Mouse (Mus musculus) yolk sac, embryonic 10.5 days (tissue): ENCODE measurements around the gene Serpinb1c.
"Not testable (repeated sequence)": the region's sequence is repeated elsewhere in the genome, so short reads cannot be mapped to it uniquely, and the experiment has no call there.

Experiments
- DNase-seq: peaks from one replicate; pipeline ENCODE4 v3.0.0-alpha.2; 2017; ENCODE audit warnings: low spot score

Gene Serpinb1c

DNA sequence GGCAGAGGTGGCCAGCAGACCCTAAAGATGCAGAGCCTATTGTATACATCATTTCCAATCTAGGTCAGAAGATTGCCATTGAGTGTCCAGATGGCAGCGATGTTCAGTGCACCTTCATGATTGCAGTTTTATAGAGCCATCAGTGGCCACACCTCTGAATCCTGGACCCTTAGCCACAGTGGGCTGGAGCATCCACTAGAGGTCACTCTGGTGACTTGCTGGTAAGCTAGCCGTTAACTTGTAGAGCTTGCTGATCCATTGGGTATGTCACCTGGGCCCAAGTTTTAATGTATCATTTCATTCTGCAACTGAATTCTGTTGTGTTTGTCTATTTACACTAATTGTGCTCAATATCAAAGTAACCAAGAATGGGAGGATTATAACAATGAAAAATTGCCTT lies 32.4 kb downstream of the Serpinb1c start:
- no peak for DNase-seq

DNA sequence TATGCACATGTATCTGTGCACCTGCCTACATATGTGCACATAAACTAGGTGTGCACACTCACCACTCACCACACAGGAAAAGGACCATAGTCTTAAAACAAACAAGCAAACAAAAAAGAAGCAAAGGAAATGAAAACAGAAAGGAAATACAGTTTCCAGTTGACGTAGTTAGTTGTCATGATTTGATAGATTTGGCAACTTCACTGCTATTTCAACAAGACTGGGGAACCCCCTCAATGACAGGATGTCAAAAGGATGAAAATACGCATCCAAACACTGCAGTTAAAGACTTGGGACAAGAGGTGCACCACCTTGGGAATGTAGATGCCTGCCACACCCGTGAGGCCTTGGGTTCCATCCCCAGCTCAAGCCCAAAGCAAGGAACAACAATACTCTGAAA lies 33.5 kb downstream of the Serpinb1c start:
- DNase-seq, result not testable (repeated sequence)

- DNase-seq, result no peak
Measured at GRCm38 (mm10) chr13:32863456-32863855, 34.6 kb downstream of the Serpinb1c start.

DNA sequence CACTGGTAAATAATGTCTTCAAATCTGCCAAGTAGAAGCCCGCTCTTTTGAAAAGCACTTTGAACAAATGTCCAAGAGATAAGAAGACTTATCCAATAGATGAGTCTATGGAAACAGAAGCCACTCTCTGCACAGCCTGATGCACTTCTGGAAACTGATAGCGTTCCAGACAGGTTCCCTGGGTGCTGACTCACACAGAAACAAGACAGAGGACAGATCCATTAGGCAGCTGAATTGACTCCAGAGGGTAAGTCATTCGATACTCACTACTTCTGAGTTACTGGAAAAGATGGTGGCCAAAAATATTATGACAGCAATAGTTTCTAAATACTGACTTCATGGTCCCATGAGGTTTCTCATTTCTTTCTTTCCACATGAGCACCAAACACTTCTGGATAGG lies 37.2 kb downstream of the Serpinb1c start:
- no peak for DNase-seq

GRCm38 (mm10) chr13:32853073-32853472 lies 44.9 kb downstream of the Serpinb1c start:
- no peak for DNase-seq

- peak; percentile 32 for DNase-seq
Measured at GRCm38 (mm10) chr13:32852539-32852938, 45.5 kb downstream of the Serpinb1c start.

DNA sequence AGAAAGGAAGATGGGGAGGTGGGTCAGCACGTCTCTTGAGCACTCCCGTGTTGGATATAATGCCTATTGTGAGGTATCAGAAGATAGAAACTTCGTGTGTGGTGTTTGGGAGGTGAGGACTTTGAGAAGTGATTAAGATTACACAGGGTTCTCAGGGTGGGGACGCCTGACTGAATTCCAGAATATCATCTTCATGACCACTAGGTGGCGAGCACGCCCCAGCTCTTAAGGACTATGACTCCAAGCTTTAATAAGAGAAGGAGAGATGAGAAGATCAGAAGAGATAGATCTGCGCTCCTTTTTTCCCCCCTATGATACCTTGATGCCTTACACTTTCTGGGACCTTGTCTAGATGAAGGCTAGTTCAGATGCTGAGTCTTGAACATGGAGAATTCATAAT lies 46.0 kb downstream of the Serpinb1c start:
- DNase-seq, result no peak

GRCm38 (mm10) chr13:32850668-32851404 lies 47.2 kb downstream of the Serpinb1c start, which contains the start of gene Serpinb1a:
Gene Serpinb1a, minus strand, starts transcription at chr13:32851185.
- no peak for DNase-seq

GRCm38 (mm10) chr13:32850156-32850555 lies 47.9 kb downstream of the Serpinb1c start:
- DNase-seq, result no peak

- DNase-seq, result no peak
Measured at GRCm38 (mm10) chr13:32849531-32850123, 48.4 kb downstream of the Serpinb1c start.

- peak; percentile 66 for DNase-seq
Measured at GRCm38 (mm10) chr13:32849092-32849491, 48.9 kb downstream of the Serpinb1c start.

DNA sequence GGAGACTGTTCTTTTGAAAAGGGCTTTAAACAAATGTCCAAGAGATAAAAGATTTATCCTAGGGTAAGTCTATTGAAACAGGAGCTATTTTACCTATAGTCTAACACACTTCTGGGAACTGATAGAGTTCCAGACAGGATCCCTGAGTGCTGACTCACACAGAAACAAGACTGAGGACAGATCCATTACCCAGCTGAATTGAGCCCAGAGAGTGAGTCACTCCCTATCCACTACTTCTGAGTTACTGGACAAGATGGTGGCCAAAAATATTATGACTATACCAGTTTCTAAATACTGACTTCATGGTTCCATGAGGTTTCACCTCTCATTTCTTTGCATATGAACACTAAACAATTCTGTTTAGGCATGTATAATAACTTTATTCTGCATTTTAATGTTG lies 51.8 kb downstream of the Serpinb1c start:
- DNase-seq, result no peak

DNA sequence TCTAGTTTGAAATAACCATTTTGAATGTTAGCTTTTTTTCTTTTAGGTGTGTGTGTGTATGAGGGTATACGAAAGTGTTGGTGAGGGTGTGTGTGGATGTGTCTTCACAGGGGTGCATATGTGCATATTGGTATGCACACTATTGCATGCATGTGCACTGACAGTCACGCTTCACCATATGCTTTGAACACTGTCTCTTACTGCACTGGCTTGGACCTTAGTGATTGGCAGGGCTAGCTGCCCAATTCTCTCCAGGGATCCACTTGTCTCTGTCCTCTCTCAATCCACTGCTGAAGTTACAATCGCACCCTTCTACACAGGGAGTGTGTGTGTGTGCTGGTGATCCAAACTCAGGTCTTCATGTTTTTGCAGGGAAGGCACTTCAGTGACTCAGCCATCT lies 56.7 kb downstream of the Serpinb1c start:
- no peak for DNase-seq

DNA sequence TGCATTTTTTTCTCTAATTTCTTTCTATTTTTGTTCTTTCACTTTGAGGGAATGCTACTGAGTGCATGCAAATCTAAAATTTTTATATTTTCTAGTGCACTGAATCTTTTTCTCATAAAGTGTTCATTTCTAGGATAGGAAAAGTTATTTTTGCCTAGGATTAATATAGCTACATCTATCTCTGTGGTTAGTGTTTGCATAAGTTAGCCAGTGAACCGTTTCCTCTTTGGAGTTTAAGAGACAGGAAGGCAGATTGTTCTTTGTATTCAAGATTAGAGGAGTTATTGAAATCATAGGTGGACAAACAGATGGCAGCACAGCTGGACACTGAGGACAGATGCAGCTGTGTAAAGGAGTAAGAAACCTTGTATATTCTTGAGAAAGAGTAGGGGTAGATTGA lies 58.7 kb downstream of the Serpinb1c start:
- DNase-seq, result no peak

DNA sequence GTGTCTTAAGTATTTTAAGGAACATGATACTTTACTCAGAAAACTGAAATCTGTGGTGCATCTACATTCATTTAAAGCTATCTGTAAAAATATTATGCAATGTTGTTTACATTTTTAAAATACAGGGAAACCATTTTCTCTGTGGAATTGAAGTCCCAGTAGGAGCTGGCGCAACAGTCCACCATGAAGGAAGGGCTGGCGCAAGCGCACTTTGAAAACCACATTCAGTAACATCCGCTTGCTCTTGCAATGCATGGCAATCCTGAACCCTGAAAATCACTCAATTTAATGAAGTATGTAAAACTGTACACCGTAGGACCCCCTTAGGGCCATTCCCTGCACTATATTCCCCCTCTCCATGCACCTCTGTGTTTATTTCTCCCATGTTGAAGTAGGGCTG lies 63.5 kb downstream of the Serpinb1c start:
- DNase-seq, result no peak

GRCm38 (mm10) chr13:32833237-32833636 lies 64.8 kb downstream of the Serpinb1c start:
- no peak for DNase-seq

GRCm38 (mm10) chr13:32832776-32833175 lies 65.2 kb downstream of the Serpinb1c start:
- DNase-seq, result no peak

- DNase-seq, result no peak
Measured at GRCm38 (mm10) chr13:32831505-32832273, 66.3 kb downstream of the Serpinb1c start.
